ENCODE assay signal across 24 mouse cellular contexts in genomic region chr11:90342858-90343257, GRCm38 (mm10). TPM values are rescaled to one million over a fixed set of nuclear protein-coding genes. Genes with fewer than 3 reads are reported as not detected.
A peak's percentile ranks its signal among the peaks of the same experiment; 100 is the strongest.
DNase-seq lines count a peak whose midpoint lies in the region; ATAC-seq and TF ChIP-seq lines count a peak whose summit lies in the region.
"Had no signal": no experiment of that assay in that cellular context is flagged by ENCODE, and none has a peak within 500 bp of the region (broad histone marks: within the 10 kb centered on the region; RNA-seq: fewer than 3 reads in every experiment).

No protein-coding gene starts in this region.

- no peak overlapping the region for H3K9ac ChIP-seq in kidney, embryonic 14.5 days (ENCODE audit: low read depth, low read length)
- H3K9ac ChIP-seq: embryonic facial prominence, embryonic 13.5 days; forebrain, embryonic 12.5 days; heart, embryonic 15.5 days; hindbrain, embryonic 14.5 days; intestine, embryonic 15.5 days had no signal

- WGBS in kidney, embryonic 14.5 days, result 93% methylated on average over 5 of the region's 5 CpGs

- no peak overlapping the region for H3K27ac ChIP-seq in gastrocnemius, adult 2 months
- H3K27ac ChIP-seq in kidney, embryonic 14.5 days (ENCODE audit: low read depth, low read length), result no peak overlapping the region
- H3K27ac ChIP-seq: embryonic facial prominence, embryonic 13.5 days; forebrain, embryonic 12.5 days; heart, adult 2 months; heart, embryonic 15.5 days; hindbrain, embryonic 10.5 days; hindbrain, embryonic 14.5 days; intestine, embryonic 15.5 days had no signal

- peak; percentile 20 for DNase-seq in adrenal gland, adult 2 months
- no peak for DNase-seq in adrenal gland, adult 18-20 months (ENCODE audit: low spot score in 2 of 2)
- peak; percentile 64 for DNase-seq in gastrocnemius, adult 2 months
- DNase-seq in gastrocnemius, postnatal 4 days (ENCODE audit: low spot score in 2 of 2), result no peak
- DNase-seq in kidney, postnatal 25 days, result peak; percentile 41 to 68
- no peak for DNase-seq in left cerebral cortex, postnatal 25 days (ENCODE audit: low spot score in 2 of 2)
- DNase-seq: B cell, adult 2 months; cerebellum, adult 18-20 months; cerebellum, adult 9-11 months; cerebellum, postnatal 36 days; gastrocnemius, postnatal 36 days; heart, adult 2 months; heart, postnatal 14 days had no signal

- no peaks in the 10 kb centered on the region for H3K9me3 ChIP-seq in kidney, embryonic 14.5 days (ENCODE audit: control insufficient read depth, low read length)
- H3K9me3 ChIP-seq: embryonic facial prominence, embryonic 13.5 days; forebrain, embryonic 12.5 days; heart, embryonic 15.5 days; hindbrain, embryonic 10.5 days; intestine, embryonic 15.5 days had no signal

- intact Hi-C loops in gastrocnemius, adult 2 months (cut with DNase I), result no loop called here
- intact Hi-C loops in left cerebral cortex, postnatal 25 days (cut with DNase I), result no loop called here

- H3K27me3 ChIP-seq in kidney, embryonic 14.5 days (ENCODE audit: control insufficient read depth, insufficient read depth, low read length), result no peaks in the 10 kb centered on the region
- H3K27me3 ChIP-seq: embryonic facial prominence, embryonic 13.5 days; forebrain, embryonic 12.5 days; heart, embryonic 15.5 days; intestine, embryonic 15.5 days had no signal

- H3K4me1 ChIP-seq in kidney, embryonic 14.5 days (ENCODE audit: control insufficient read depth, insufficient read depth, low read length), result no peaks in the 10 kb centered on the region
- H3K4me1 ChIP-seq: heart, embryonic 15.5 days; intestine, embryonic 15.5 days had no signal

- no peak overlapping the region for H3K4me2 ChIP-seq in kidney, embryonic 14.5 days (replicated peaks; ENCODE audit: low read depth, low read length)
- H3K4me2 ChIP-seq: embryonic facial prominence, embryonic 13.5 days; forebrain, embryonic 12.5 days; heart, embryonic 11.5 days; heart, embryonic 15.5 days; hindbrain, embryonic 14.5 days; intestine, embryonic 15.5 days had no signal

- H3K4me3 ChIP-seq in gastrocnemius, adult 2 months, result no peak overlapping the region
- no peak overlapping the region for H3K4me3 ChIP-seq in kidney, embryonic 14.5 days (ENCODE audit: low read length)
- H3K4me3 ChIP-seq: embryonic facial prominence, embryonic 13.5 days; forebrain, embryonic 12.5 days; heart, adult 2 months; heart, embryonic 15.5 days; hindbrain, embryonic 10.5 days; intestine, embryonic 15.5 days had no signal

- ATAC-seq in kidney, embryonic 14.5 days (ENCODE audit: low FRiP score, low TSS enrichment), result no peak
- ATAC-seq: CD4-positive, CD25-positive, alpha-beta regulatory T cell, adult 4 months; forebrain, embryonic 16.5 days; intestine, embryonic 15.5 days had no signal

- TF ChIP-seq CTCF in gastrocnemius, adult 2 months (IDR thresholded peaks at IDR 0.05), result no peak

- no peaks in the 10 kb centered on the region for H3K36me3 ChIP-seq in kidney, embryonic 14.5 days (ENCODE audit: control insufficient read depth, insufficient read depth, low read length)
- H3K36me3 ChIP-seq: forebrain, embryonic 12.5 days; G1E; heart, embryonic 15.5 days; hindbrain, embryonic 10.5 days; intestine, embryonic 15.5 days had no signal

RNA-seq across cellular contexts. Expression of gene Hlf, which starts 47.8 kb away (rescaled TPM):
- total RNA-seq in adrenal gland, adult 2 months (2021), result 10 to 100 TPM in 1 of 2 experiments, 1 to 10 TPM in 1; 9.0 to 16.4 TPM
- 16.8 and 18.0 TPM in 2 replicates for polyA plus RNA-seq in adrenal gland, adult 2 months (2012; rRNA removed)
- total RNA-seq in adrenal gland, adult 18-20 months (2021), result 10 to 100 TPM in 1 of 2 experiments, 1 to 10 TPM in 1; 8.9 to 14.8 TPM
- total RNA-seq in gastrocnemius, adult 2 months (2021), result 1 to 10 TPM; 3.7 to 8.3 TPM
- 1 to 10 TPM; 4.7 to 7.2 TPM for total RNA-seq in gastrocnemius, postnatal 4 days (2021)
- 1.5 and 1.7 TPM in 2 replicates for polyA plus RNA-seq in kidney, embryonic 14.5 days (2014; fragmentation: Nextera tagmentation; extraction: Ambion mirVana)
- 100 to 1,000 TPM; 112 to 117 TPM for total RNA-seq in left cerebral cortex, postnatal 25 days (2021)
- polyA plus RNA-seq: G1E had no signal

Comparison
In these comparisons a context has a peak if more than half of its experiments do, and no peak if none do; other contexts are left out.
1. DNase-seq: peak in adrenal gland, adult 2 months (single experiment), gastrocnemius, adult 2 months (single experiment) and kidney, postnatal 25 days (2 of 2); none in adrenal gland, adult 18-20 months (0 of 2), gastrocnemius, postnatal 4 days (0 of 2) and left cerebral cortex, postnatal 25 days (0 of 2).
2. RNA of gene Hlf, which starts 47.8 kb away (total RNA-seq): 112 to 117 TPM in left cerebral cortex, postnatal 25 days; 9.0 to 16.4 TPM in adrenal gland, adult 2 months, 8.9 to 14.8 TPM in adrenal gland, adult 18-20 months, 3.7 to 8.3 TPM in gastrocnemius, adult 2 months and 4.7 to 7.2 TPM in gastrocnemius, postnatal 4 days; every median in the first group is over 4 times any median in the second.